Mouse (Mus musculus): Measurements from ENCODE around the gene Trim69.

Trim69 gene

GRCm38 (mm10) chr2:122153681-122154365 is 6.7 kb upstream of the Trim69 start:
- DNase-seq (ENCODE audit: low read depth, low spot score), result no peak

- DNase-seq (ENCODE audit: low read depth, low spot score), result no peak
Observed at GRCm38 (mm10) chr2:122154479-122154878, 6.0 kb upstream of the Trim69 start.

GRCm38 (mm10) chr2:122155292-122155691 is 5.2 kb upstream of the Trim69 start:
- no peak for DNase-seq (ENCODE audit: low read depth, low spot score)

- no peak for DNase-seq (ENCODE audit: low read depth, low spot score)
Observed at GRCm38 (mm10) chr2:122156051-122156700, 4.3 kb upstream of the Trim69 start.

GRCm38 (mm10) chr2:122157561-122157960 is 2.9 kb upstream of the Trim69 start:
- no peak for DNase-seq (ENCODE audit: low read depth, low spot score)

- no peak for DNase-seq (ENCODE audit: low read depth, low spot score)
Observed at GRCm38 (mm10) chr2:122158362-122158802, 2.1 kb upstream of the Trim69 start.

- DNase-seq (ENCODE audit: low read depth, low spot score), result no peak
Observed at GRCm38 (mm10) chr2:122159667-122160066, 833 bp upstream of the Trim69 start.

- peak; percentile 12 for DNase-seq (ENCODE audit: low read depth, low spot score)
Observed at GRCm38 (mm10) chr2:122161542-122161941, 1.0 kb downstream of the Trim69 start.

- no peak for DNase-seq (ENCODE audit: low read depth, low spot score)
Observed at GRCm38 (mm10) chr2:122162529-122162928, 2.0 kb downstream of the Trim69 start.

- no peak for DNase-seq (ENCODE audit: low read depth, low spot score)
Observed at GRCm38 (mm10) chr2:122163430-122164195, 3.1 kb downstream of the Trim69 start.

- DNase-seq (ENCODE audit: low read depth, low spot score), result no peak
Observed at GRCm38 (mm10) chr2:122164293-122164692, 3.8 kb downstream of the Trim69 start.

GRCm38 (mm10) chr2:122171292-122171691 is 10.8 kb downstream of the Trim69 start:
- DNase-seq (ENCODE audit: low read depth, low spot score), result no peak

GRCm38 (mm10) chr2:122172188-122172587 is 11.7 kb downstream of the Trim69 start:
- no peak for DNase-seq (ENCODE audit: low read depth, low spot score)

GRCm38 (mm10) chr2:122180051-122180822 is 19.7 kb downstream of the Trim69 start:
- DNase-seq (ENCODE audit: low read depth, low spot score), result no peak

- DNase-seq (ENCODE audit: low read depth, low spot score), result no peak
Observed at GRCm38 (mm10) chr2:122185086-122185485, 24.6 kb downstream of the Trim69 start.

- DNase-seq (ENCODE audit: low read depth, low spot score), result no peak
Observed at GRCm38 (mm10) chr2:122186106-122186505, 25.6 kb downstream of the Trim69 start, which contains the start of the genes Patl2 and Terb2. TSS of gene Patl2 (minus strand) at chr2:122186189. TSS of gene Terb2 (plus strand) at chr2:122186272.

- peak; percentile 8 for DNase-seq (ENCODE audit: low read depth, low spot score)
Observed at GRCm38 (mm10) chr2:122186751-122187150, 26.3 kb downstream of the Trim69 start.

GRCm38 (mm10) chr2:122191849-122192248 is 31.3 kb downstream of the Trim69 start:
- no peak for DNase-seq (ENCODE audit: low read depth, low spot score)

GRCm38 (mm10) chr2:122194509-122194929 is 34.0 kb downstream of the Trim69 start:
- peak; percentile 4 for DNase-seq (ENCODE audit: low read depth, low spot score)

- no peak for DNase-seq (ENCODE audit: low read depth, low spot score)
Observed at GRCm38 (mm10) chr2:122201501-122201900, 41.0 kb downstream of the Trim69 start.

GRCm38 (mm10) chr2:122206440-122207107 is 46.1 kb downstream of the Trim69 start:
- DNase-seq (ENCODE audit: low read depth, low spot score), result no peak
